Mouse (Mus musculus): ENCODE results near the gene Olfr108.

The Olfr108 gene

DNA sequence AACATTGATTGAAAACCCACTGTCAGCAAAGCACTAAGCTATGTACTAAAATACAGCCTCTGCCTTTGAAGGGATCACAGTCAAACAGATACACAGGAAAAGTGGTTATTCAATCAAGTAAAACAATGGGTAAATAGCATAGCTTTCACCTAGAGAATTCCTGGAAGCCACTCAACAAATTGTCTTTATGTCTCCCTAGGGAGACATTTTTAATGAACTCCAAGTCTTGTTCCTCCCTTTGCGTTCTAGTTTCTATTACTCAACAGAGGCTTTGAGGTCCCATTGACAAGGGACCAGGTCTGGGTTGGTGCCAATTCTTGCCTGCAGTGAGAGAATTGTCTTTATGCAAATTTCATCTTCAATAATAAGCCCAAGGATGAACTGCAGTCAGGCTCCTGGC lies at the start of gene Olfr108:
Olfr108 (plus strand) TSS at position 301 of the 400 bp plus-strand sequence.
- no peak for DNase-seq

DNA sequence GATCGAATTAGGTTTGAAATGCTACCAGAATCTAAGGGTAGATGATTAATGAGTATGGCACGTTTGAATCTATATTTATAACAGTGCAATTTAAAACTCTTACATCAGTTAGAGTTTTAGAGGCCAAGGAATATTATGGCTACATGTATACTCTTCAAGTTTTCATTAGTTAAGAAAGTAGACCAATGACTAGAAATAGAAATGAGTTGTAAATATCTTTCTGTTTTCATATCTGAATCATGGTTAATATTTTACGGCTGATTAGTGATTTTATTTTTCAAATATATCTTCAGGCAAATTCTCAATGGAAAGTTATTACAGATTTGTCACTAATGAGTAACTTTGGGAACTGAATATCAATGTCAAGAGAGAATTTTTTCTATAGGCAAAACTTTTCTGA lies 46.4 kb upstream of the Olfr108 start, which contains the start of gene Olfr107:
Olfr107 (plus strand) TSS at position 301 of the 400 bp plus-strand sequence.
- DNase-seq, result no peak

DNA sequence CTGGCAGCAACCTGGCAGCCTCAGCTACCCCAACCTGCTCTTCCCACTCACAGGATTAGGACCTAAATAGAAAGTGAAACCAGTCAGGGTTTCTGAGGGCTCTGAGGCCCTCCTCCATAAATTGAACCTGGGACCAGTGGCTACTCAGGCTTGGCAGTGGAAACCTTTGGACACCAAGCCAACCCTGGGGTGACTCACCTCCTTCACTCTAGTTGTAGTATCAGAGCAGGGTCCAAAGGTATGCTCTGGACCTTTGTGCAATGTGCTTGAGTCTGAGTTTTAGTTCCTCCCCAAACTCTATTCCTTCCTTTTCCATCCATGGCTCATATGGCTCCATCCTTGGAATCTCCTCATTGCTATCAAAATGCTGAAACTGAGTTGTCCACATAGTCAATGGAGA lies 31.9 kb upstream of the Olfr108 start:
- DNase-seq, result no peak

DNA sequence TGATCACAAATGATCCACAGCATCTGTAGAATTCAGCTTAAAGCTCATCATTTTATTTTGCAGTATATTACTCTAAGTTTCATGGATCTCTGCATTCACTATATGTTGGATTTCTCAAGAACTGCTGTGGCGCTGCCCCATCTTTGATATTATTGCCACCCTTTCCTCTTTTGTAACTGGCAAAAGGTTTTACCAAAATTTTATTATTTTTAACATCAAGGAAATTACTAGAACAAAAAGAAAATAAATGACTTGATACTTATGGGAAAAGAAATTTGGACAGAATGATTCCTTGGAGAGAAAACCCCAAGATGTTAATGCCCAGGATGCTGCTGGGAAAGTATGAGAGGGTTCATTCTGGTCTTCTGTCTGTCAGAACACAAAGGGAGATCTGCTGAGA lies 13.3 kb downstream of the Olfr108 start, which contains the start of gene Olfr109:
Olfr109 (plus strand) TSS at position 301 of the 400 bp plus-strand sequence.
- DNase-seq, result no peak

DNA sequence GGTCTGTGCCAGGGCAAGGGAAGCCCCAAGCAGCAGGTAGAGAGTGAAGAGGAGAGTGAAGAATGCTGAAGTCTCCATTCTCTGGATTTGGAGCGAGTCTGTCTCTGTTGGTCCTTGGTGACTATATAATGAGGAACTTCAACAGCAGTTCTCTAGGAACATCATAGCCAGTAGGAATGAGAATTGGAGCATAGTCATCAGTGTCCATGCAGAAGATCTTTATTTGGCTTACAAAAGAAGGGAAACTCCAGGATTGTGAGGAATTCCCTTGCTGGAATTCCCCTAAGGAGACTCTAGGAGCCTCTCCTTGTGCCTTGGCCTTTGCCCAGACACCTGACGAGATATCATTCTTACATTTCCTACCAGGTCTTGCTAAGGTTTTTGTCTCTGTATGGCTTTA lies 38.2 kb downstream of the Olfr108 start, which contains the start of gene H2-M2:
H2-M2 (minus strand) TSS at position 101 of the 400 bp plus-strand sequence.
- no peak for DNase-seq

DNA sequence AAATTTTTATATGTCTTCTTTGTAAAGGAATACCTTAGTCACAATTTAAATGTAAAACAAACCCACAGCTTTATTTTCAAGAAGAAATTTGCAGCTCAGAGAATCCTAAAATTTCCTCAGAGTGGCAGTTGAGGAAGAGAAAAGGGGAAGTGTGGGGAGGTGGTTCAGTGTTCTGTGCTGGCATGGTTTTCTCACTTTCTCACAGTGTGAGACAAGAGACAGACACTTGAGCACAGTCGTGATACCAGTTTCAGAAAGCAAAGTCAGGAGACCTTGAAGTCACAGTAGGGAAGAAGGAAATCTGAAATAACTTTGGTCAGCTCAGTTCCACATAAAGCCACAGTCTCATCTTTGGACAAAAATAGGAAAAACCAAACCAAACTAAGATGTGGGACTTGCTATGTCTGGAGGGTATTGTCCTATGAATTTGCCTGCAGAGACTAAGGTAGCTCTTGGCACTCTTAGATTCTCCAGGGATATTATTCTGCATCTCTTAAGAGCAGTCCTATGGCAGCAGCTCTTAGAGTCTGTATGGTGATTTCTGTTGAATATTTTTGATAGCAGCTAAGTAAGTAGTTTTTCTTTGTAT lies 46.7 kb downstream of the Olfr108 start, which contains the start of gene Olfr110:
Olfr110 (plus strand) TSS at position 539 of the 589 bp plus-strand sequence.
- DNase-seq, result no peak
